Mouse (Mus musculus) brain, embryonic 14.5 days (tissue): ENCODE measurements around the gene Grhl1.

Experiments
- CTCF ChIP-seq: fragments of 200-500 bp; IDR thresholded peaks from 2 replicates; pipeline ENCODE4 v1.5.1; 2012; ENCODE audit warnings: inconsistent platforms, mild to moderate bottlenecking, moderate library complexity, borderline replicate concordance; ENCODE audit not compliant: insufficient read depth, insufficient read length; ENCODE audit errors: extremely low read depth
- POLR2A ChIP-seq: fragments of 200-500 bp; IDR thresholded peaks from 2 replicates; pipeline ENCODE4 v1.6.1; 2012; ENCODE audit warnings: mild to moderate bottlenecking, inconsistent platforms, borderline replicate concordance; ENCODE audit not compliant: poor library complexity, insufficient read depth, insufficient read length, severe bottlenecking; ENCODE audit errors: extremely low read depth

DNA sequence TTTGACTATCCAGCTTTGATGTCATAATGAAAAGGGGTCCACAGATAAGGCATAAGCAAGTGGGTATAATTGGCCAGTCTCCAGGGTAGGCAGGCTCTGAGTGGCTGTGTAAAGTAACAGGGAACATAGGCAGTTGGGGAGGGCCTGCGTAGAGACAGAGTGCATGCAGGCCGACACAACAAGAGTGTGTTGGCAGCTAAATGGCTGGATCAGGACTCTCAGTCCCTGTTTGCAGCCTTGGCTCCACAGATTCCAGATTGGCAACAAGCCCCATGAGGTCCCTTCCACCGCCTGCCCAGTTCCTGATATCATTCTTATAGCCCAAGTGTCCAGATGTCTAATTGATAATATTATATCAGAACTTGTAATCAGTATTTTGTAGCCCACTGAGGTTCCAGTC lies 11.6 kb downstream of the Grhl1 start:
- no peak for TF ChIP-seq POLR2A
- TF ChIP-seq CTCF: no peak
